Mouse (Mus musculus) testis, adult 2 months (tissue): ENCODE data around the gene Hkdc1. TPM values are rescaled to one million over a fixed set of nuclear protein-coding genes. Genes with fewer than 3 reads are reported as not detected.

Experiments
- H3K27ac ChIP-seq: fragments of 200-500 bp; 2 replicates; pipeline ENCODE4 v1.5.1; 2012; ENCODE audit warnings: low read depth, low read length; ENCODE audit not compliant: control insufficient read depth, insufficient read depth
- H3K27me3 ChIP-seq: fragments of 200-500 bp; 2 replicates; pipeline ENCODE4 v1.6.1; 2012; ENCODE audit warnings: mild to moderate bottlenecking, low read length, moderate library complexity; ENCODE audit not compliant: control insufficient read depth, insufficient read depth
- H3K36me3 ChIP-seq: fragments of 200-500 bp; 2 replicates; pipeline ENCODE4 v1.6.1; 2012; ENCODE audit warnings: mild to moderate bottlenecking, low read length; ENCODE audit not compliant: control insufficient read depth, insufficient read depth
- H3K4me1 ChIP-seq: fragments of 200-500 bp; 2 replicates; pipeline ENCODE4 v1.6.1; 2012; ENCODE audit warnings: low read length; ENCODE audit not compliant: control insufficient read depth, insufficient read depth
- H3K4me3 ChIP-seq: fragments of 200-500 bp; 2 replicates; pipeline ENCODE4 v1.5.1; 2012; ENCODE audit warnings: low read depth, mild to moderate bottlenecking, low read length, moderate library complexity, mixed read lengths; ENCODE audit not compliant: control insufficient read depth
- CTCF ChIP-seq: fragments of 200-500 bp; IDR thresholded peaks from 2 replicates; pipeline ENCODE4 v1.5.1; 2012; ENCODE audit warnings: low read depth, mild to moderate bottlenecking, inconsistent platforms, low read length, moderate library complexity; ENCODE audit not compliant: control insufficient read depth, insufficient read depth, insufficient replicate concordance
- POLR2A ChIP-seq: fragments of 200-500 bp; IDR thresholded peaks from 2 replicates; pipeline ENCODE4 v1.6.1; 2012; ENCODE audit warnings: low read depth, mild to moderate bottlenecking, inconsistent platforms, low read length, moderate library complexity; ENCODE audit not compliant: control insufficient read depth
- polyA plus RNA-seq: library from polyadenylated mRNA; depleted of rRNA; stranded (reverse); fragments of >200 nt; gene quantifications from 2 replicates; pipeline ENCODE4 v1.2.3, GENCODE M21; 2012

The Hkdc1 gene
- polyA plus RNA-seq, 1 experiment, result 0.25 TPM

DNA sequence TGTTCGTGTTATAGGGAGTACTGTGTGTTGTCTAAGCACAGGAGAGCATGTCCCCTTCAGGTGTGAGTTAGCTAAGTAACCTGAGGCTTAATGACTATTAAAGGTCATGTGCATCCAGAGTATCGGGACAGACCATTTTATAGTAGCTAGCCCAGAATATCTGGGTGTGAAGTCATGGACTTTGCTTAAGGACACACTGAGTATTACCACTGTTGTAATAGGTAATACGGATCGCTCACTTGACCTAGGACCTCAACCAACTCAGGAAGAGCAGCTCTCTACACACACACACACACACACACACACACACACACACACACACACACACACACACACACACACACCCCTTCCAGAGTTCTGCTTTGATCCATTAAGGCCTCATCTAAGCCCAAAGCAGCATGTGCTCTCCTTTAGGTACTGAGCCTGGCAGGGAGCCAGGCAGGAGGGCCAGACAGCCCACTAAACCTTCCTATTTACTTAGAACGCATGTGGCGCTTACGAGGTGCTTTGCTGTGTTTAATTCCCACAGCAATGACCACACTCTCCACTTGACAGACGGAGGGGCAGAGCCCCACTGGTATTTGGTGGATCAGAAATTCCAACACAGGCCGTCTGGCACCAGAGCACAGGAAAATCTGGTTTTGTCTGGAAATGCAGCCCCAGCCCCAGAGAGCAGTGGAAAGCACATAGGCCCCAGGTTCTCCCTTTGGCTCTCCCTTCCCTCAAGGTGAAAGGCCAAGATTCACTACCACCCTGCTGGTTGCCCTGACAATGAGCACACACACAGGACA, 3.0 kb upstream of the Hkdc1 start:
- Histone ChIP-seq H3K27me3 (no peaks in the 10 kb centered on the region), H3K4me1 (no peaks in the 10 kb centered on the region), H3K4me3 (no peak overlapping the region), H3K36me3 (no peaks in the 10 kb centered on the region; the same call in 1 of the 2 replicates), H3K27ac (no peak overlapping the region)
- no peak for TF ChIP-seq CTCF
- TF ChIP-seq POLR2A, result no peak

DNA sequence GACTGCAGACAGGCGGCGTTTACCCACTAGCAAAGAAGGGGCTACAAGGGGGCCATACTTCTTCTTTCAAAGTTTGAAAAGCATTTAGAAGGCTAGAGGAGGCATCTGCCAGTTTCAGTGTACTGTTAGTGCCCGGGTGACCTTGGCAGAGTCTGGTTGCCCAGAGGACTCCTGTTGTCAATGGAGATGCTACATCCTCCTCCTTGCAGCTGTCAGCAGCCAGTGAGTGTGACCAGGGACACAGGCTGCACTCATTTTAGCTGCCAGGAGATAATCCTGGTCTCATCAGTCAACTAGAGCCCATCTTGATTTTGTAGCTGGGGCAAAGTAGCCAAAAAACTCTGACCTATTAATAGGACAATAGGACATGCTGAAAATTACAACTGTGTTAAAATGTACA, 1.2 kb downstream of the Hkdc1 start:
- TF ChIP-seq POLR2A (no peak), CTCF (no peak)
- H3K36me3 ChIP-seq, result no peaks in the 10 kb centered on the region
- no peaks in the 10 kb centered on the region for H3K4me1 ChIP-seq
- H3K4me3 ChIP-seq, result no peak overlapping the region
- H3K27me3 ChIP-seq, result no peaks in the 10 kb centered on the region
- H3K27ac ChIP-seq, result no peak overlapping the region

DNA sequence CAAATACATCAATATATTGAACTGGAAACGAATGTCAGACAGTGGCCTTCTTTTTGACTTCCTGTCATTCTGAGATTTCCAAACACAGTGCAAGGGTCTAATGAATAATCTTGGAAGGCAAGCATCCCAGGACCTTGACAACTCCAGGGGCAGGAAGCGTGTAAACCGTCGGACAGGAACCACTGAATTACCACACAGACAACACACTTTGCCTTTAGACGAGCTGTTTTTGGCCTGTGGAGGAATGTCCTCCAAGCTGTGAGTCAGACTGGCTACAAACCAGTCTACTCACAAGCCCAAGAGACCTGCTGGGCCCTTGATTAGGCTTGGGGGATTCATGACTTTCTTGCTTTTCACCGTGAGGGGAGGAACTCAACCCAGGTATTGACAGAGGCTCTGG, 1.9 kb downstream of the Hkdc1 start:
- no peak for TF ChIP-seq POLR2A
- Histone ChIP-seq H3K27ac (no peak overlapping the region), H3K4me3 (no peak overlapping the region), H3K36me3 (no peaks in the 10 kb centered on the region), H3K27me3 (no peaks in the 10 kb centered on the region), H3K4me1 (no peaks in the 10 kb centered on the region)

DNA sequence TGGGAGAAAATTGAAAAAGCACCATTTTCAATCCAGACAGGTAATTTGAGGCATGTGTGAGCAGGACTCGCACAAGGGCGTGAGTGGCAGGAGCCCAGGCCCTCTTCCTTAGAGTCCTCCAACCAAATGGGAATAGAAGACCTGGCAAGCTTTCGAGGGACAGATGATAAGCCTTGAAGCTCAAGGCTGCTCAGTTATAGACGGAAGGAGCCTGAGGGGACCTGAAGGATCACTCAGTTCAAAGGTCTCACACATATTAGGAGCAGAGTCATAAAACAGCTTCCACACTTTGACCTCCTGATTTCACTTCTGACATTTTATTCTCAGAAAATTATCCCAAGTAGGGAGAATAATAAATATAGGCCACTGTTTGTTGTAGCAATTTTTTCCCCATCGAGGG, 2.9 kb downstream of the Hkdc1 start:
- TF ChIP-seq POLR2A, result no peak
- no peak for TF ChIP-seq CTCF
- no peaks in the 10 kb centered on the region for H3K4me1 ChIP-seq
- H3K27ac ChIP-seq, result no peak overlapping the region
- no peaks in the 10 kb centered on the region for H3K36me3 ChIP-seq
- no peak overlapping the region for H3K4me3 ChIP-seq
- no peaks in the 10 kb centered on the region for H3K27me3 ChIP-seq

DNA sequence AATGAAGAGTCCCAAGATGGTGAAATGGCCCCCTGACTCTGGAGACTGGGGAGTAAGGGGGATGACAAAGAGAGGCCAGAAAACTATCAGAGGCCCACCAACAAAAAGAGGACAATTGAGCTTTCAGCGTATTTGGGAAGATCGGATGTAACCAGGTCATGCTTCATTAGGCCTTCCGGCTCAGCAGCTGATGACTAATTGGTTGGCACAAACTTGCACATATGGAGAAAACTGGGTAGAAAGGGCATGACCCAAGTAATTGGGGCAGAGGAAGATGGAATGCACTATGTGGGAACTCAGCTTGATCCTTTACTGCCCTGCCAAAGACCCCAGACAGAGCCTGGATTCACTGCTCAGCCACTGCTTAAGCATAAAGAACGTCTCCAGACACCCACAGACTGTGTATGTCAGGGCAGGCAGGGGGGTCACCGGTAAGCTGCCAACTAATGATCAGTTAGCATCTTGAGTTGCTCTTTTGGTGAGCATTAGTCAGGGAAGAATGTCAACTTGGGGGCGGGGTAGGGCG, 3.4 kb downstream of the Hkdc1 start:
- no peaks in the 10 kb centered on the region for H3K36me3 ChIP-seq
- no peak for TF ChIP-seq CTCF
- no peak for TF ChIP-seq POLR2A
- no peaks in the 10 kb centered on the region for H3K27me3 ChIP-seq
- no peak overlapping the region for H3K4me3 ChIP-seq
- H3K4me1 ChIP-seq, result no peaks in the 10 kb centered on the region
- no peak overlapping the region for H3K27ac ChIP-seq

DNA sequence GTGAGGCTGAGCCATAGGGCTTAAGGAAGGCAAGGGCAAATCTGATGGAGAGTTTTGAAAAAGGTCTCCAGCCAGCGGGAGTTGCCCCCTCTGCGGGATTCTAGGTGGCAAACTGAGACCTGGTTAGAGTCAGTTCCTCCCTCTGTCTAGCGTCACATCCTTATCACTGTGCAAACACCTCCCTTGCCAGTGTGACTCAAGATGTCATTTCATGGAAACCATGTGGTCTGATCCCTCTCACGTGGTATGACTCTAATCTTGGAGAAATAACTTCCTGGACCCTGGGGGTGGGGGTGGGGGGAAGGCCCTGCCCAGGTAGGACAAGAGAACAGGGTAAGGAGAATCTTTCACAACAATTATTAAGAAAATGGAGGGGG, 8.7 kb downstream of the Hkdc1 start:
- no peaks in the 10 kb centered on the region for H3K4me1 ChIP-seq
- no peaks in the 10 kb centered on the region for H3K36me3 ChIP-seq
- H3K27ac ChIP-seq, result no peak overlapping the region
- no peak overlapping the region for H3K4me3 ChIP-seq
- no peak for TF ChIP-seq CTCF
- H3K27me3 ChIP-seq, result no peaks in the 10 kb centered on the region

DNA sequence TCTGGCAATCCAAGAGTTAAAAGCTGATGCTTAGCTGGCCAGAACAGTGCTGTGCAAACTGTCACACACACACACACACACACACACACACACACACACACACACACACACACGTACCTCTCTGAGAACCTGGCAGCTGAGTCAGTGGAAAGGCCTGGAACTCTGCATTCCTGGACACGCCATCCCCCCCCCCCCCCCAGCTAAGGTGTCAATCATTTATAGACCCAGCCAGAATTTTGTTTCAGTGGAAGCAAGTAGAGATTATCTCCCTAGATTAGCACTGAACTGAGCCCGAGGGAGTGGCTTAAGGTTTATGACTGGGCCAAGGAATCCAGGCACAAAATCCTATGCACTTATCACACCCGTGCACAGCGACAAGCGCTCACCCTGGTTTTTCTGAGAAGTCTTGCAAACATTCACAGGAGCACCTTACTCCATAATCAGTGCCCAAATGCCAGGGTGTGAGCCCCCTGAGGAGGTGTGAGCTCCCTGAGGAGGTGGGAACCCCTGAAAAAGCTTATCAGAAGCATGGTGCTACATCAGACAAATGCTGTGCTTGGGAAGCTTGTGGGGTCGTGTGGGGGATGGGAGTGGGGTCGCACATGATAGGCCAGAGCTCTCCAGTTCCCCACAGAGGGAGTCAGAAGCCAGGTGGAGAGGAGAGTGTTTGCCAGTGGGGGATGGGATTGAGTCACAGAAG, 9.2 kb downstream of the Hkdc1 start:
- H3K27ac ChIP-seq, result no peak overlapping the region
- no peaks in the 10 kb centered on the region for H3K27me3 ChIP-seq
- TF ChIP-seq CTCF, result no peak
- TF ChIP-seq POLR2A, result no peak
- no peaks in the 10 kb centered on the region for H3K36me3 ChIP-seq
- H3K4me1 ChIP-seq, result no peaks in the 10 kb centered on the region
- no peak overlapping the region for H3K4me3 ChIP-seq
